Mouse (Mus musculus): ENCODE data around the gene Tmem117. TPM values are rescaled to one million over a fixed set of nuclear protein-coding genes. Genes with fewer than 3 reads are reported as not detected.

The Tmem117 gene
- polyA plus RNA-seq, 1 experiment from 2014 or later = 0.84 TPM

GRCm38 (mm10) chr15:95145118-95145517 is 516.1 kb downstream of the Tmem117 start:
- no peaks in the 10 kb centered on the region for H3K9me3 ChIP-seq (ENCODE audit: control insufficient read depth, low read length)
- 75% methylated on average over 2 of the region's 2 CpGs for WGBS
- DNase-seq (ENCODE audit: low spot score) (no peak), ATAC-seq (replicated peaks; ENCODE audit: low FRiP score) (no peak)
- H3K36me3 ChIP-seq (ENCODE audit: control insufficient read depth, insufficient read depth, low read length) = no peaks in the 10 kb centered on the region
- H3K4me2 ChIP-seq (ENCODE audit: low read depth, low read length, severe bottlenecking) = no peak overlapping the region
- H3K27ac ChIP-seq (ENCODE audit: low read depth, low read length) = no peak overlapping the region
- H3K4me3 ChIP-seq (ENCODE audit: low read depth, low read length) = no peak overlapping the region
- no peak overlapping the region for H3K9ac ChIP-seq (ENCODE audit: low read length)
- H3K4me1 ChIP-seq (replicated peaks; ENCODE audit: control insufficient read depth, insufficient read depth, low read length) = no peaks in the 10 kb centered on the region
- no peaks in the 10 kb centered on the region for H3K27me3 ChIP-seq (ENCODE audit: control insufficient read depth, insufficient read depth, low read length)

Other genes with a start within 250 kb of the Tmem117 start
- gene Adamts20, start 163.8 kb upstream of the Tmem117 start, polyA plus RNA-seq (2014; fragmentation: Nextera tagmentation; extraction: Ambion mirVana) = 14.0 and 15.4 TPM in 2 replicates
- 9.4 and 9.7 TPM in 2 replicates for gene Pus7l, start 85.7 kb upstream of the Tmem117 start, polyA plus RNA-seq (2014; fragmentation: Nextera tagmentation; extraction: Ambion mirVana)
- gene Irak4, start 85.6 kb upstream of the Tmem117 start, polyA plus RNA-seq (2014; fragmentation: Nextera tagmentation; extraction: Ambion mirVana) = 2.9 and 3.8 TPM in 2 replicates
- 101 and 108 TPM in 2 replicates for gene Twf1, start 39.3 kb upstream of the Tmem117 start, polyA plus RNA-seq (2014; fragmentation: Nextera tagmentation; extraction: Ambion mirVana)